Mouse (Mus musculus) frontal cortex, adult (tissue): ENCODE measurements at regions not wholly inside any gene's neighbourhood (a gene's known extent, or its start where the extent isn't known, plus 50 kb on each side); places are given as distances from the start of the nearest gene placed in this dataset.
"Not testable (repeated sequence)": the region's sequence is repeated elsewhere in the genome, so short reads cannot be mapped to it uniquely, and the experiment has no call there.

Experiments
- ATAC-seq: cut with Nextera tagmentation; 2 replicates; pipeline ENCODE4 v1.9.2; 2017; ENCODE audit warnings: mild to moderate bottlenecking, moderate library complexity, mixed read lengths; ENCODE audit not compliant: low TSS enrichment

DNA sequence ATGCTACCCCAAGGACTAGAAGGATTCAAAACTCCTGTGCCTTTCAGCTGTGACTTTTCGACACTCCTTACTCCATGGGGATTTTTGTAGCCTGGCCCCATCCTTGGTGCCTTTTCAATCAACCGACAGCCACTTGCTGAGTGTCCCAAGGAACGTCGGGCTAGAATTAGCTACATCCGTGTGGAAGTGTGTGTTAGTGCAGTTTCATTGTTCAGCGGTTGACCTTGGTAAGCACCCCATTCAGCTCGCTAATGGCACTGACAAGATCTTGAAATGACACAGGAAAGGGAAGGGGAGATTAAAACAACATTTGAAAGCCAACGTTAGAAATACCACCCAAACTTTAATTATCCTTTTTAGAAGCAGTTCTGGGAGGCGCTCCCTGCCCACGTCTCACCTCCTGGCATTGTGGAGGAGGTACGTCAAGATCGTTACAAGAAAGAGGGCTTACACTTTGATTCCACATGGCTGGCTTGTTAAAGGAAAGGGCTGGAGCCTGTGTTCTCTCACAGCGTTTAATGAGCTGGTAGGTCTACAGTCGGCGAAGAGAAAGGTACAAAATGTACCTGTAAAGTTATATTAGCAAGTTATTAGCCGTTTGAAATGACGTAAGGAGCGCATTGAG, 536.4 kb downstream of the Fam19a2 start:
- ATAC-seq: peak; percentile 73

DNA sequence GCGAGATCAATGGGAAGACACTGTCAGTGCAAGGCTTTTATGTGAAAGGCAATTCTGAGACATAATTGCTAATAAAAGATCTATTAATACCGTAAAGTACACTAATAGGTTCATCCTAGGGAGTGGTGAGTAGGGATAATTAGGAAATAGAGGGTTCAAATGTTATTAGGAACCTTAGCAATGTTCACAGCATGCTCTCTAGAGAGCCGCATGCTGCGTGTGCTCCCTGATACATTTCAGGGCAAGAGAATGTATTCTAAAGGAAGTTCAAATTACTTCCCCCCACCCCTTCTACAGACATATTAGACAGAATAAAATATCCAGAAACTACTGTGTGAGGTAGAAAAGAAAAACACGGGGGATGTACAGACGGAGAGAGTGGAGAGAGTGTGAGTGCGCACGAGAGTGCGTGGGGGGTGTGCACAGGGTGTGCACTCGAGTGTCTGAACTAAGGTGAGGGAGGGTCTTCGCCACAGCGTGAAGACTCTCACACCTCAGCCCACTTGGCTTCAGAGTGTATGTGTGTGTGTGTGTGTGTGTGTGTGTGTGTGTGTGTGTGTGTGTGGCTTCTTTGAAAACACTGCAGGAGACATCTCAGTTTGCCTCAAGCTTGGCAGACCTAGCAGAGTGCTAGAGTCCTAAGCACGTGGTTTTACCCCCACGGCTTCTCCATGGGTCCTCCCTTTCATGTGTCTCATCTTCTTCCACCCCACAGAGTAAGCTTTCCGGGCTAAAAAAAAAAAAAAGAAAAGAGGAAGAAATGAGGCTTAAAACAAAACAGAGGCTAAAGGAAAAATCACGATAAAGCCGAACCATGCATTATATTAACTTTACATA, 537.1 kb downstream of the Fam19a2 start:
- peak; percentile 80 for ATAC-seq

DNA sequence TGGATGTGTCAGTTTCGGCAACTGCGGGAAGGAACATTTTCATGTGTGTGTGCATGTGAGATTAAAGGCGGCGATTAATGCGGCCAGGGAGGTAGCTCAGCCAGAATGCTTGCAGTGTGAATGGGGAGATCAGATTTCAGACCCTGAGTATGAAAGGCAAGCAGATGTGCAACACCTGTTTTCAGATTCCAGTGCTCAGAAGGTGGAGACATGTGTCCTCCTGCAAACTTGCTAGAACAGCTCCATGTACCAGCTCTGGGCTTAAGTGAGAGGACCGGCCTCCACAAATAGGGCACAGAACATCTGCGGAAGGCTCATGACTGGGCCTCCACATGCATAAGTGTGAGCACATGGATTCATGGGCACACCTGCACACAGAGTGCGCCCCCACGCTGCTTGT, 547.1 kb downstream of the Fam19a2 start:
- no peak for ATAC-seq

DNA sequence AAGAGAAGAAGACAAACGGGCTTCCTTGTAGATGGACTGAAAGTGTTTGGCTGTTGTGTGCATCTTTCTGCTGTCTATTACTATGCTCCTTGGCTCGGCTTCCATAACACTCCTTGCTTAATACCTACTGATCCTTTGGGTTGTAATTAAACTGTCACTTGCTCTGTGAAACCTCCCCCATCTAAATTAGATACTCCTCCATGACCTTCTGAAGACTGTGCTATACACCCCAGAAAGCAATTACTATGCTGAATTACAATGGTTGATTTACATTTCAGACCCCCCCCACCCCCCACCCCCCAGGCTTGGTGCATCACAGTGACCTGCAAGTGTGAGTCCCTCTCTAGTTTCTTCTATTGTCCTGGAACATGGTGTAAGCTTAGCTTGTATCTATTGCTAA, 549.3 kb downstream of the Fam19a2 start:
- ATAC-seq: no peak

DNA sequence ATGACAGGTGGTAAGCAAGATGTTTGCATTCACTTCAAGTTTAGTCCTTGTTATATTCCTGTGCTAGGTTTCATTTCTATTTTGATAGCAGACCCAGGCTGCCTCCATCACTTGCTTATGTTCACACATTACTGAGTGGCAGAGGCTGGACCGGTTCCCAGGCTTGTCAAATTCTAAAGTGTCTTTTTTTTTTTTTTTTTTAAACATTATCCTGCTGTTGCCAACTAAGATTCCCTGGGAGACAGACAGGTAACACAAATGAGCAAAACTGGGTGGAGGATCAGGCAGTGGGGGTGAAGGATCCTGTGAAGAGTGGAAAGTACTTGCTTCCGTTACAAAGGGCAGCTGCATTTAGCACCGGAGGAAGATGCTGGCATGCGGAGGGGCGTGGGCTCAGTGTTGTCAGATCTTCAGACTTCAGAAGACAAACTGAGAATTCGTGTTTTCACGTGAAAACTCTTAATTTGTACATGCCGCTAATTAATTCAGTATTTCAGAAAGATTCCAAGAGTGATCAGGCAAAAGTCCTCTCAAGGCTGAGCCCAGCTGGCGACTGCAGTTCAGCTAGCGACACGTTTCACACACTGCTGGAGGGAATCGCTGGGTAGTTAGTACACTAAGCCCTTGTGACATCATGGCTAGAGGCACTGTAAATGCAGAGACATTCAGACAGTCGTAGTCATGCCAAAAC, 576.4 kb downstream of the Fam19a2 start:
- ATAC-seq: peak; percentile 89

DNA sequence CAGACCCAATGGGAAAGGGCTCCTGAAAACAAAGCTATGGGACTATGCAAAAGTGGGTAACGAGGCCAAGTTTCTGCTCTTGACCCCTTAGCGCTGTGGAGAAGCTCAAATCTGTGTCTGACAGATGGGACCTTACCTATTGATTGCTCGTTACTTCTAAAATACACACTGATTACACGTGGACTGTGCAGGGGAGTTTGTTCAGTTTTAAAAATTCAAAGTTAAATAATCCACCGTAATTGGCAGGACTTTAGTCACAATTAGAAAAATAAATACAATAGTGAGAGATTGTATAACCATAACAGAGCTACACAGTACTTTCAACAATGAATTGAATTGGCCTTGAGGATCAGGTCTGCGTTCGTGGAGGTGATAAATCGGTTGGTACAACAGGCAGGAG, 578.3 kb downstream of the Fam19a2 start:
- ATAC-seq: no peak

DNA sequence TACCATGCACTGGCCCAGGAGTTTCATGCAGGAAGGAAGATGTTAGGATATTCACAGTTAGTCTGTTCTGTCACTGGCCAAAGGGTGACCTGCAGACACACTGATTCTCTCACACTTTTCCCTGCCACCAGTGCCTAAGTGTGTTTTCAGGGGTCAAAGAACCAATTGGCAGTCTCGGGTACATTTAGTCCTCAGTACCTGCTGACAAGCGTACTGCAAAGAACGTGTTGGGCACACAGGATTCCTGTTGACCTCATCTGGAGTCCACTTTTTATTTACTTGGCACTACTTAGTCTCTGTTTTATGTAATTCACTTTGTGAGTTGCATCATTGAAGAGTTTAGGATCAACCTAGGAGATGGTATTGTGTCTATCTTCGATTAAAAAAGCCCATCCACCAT, 579.8 kb downstream of the Fam19a2 start:
- ATAC-seq: no peak

DNA sequence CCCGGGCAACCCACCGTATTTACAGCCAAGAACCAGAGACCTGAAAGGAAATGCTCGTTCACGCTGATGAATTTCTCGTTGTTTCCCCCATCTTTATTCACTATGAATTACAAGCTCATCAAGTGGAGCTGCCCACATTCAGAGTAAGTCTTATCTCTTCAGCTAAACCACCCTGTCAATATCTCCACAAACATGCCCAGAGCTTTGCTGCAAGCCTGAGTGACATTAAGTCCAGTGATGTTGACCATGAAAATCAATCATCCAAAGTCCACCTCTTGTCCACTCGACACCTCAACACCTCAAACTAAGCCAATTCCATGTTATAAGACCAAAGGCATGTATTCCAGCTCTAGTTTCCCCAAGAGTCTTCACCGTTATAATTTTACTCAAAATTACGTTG, 582.8 kb downstream of the Fam19a2 start:
- ATAC-seq: no peak

DNA sequence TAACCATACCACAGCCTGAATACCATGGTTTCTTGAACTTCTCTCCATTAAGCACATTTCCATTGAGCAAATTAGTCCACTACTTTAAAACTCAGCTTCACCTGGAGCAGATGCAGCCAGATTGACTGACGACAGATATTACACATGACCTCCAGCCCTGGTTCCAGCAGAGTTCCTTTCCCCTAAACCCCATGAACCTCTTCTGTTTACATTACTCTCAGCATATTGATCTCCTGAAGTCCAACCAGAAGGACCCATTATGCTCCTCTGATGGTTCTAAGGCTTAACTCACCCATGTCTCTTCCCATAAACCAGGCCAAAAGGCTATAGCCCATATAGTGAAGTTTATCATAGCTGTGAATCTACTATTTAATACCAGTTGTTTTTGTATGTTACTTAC, 584.8 kb downstream of the Fam19a2 start:
- no peak for ATAC-seq

DNA sequence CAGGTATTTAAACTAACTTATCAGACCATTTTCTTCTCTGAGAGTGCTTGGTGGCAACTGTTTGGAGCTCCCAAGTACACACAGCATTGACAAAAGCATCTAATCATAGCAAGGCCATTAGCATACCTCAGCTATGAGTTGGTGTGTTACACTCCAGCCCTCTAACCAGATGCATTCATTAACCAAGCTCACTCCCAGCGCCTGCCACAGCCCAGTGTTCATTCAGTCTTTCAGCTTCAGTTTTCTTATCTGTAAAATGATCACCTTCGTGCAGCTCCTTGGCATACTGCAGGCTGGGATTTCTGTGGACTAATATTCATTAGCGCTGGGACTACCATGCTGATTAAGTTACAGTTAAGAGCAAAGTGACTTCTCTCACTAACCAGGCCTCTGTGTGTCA, 611.7 kb downstream of the Fam19a2 start:
- no peak for ATAC-seq

DNA sequence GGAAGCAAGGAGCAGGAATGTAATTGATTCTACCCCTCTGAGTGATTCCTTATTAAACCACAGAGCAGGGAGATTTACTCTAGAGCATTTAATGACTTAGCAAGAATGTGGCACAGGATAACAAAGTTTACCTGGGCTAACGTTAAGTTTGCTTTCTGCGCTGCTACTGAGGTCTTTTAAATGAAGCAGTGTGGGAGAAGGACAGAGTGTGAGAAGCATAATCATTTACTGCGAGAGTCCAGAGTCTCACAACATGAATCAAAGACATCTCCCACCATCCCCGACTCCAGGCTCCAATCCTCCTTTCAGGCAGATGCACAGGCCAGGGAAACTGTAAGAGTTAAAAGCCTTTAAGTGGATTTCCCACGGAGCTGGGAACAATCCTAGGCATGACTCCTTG, 612.1 kb downstream of the Fam19a2 start:
- no peak for ATAC-seq

DNA sequence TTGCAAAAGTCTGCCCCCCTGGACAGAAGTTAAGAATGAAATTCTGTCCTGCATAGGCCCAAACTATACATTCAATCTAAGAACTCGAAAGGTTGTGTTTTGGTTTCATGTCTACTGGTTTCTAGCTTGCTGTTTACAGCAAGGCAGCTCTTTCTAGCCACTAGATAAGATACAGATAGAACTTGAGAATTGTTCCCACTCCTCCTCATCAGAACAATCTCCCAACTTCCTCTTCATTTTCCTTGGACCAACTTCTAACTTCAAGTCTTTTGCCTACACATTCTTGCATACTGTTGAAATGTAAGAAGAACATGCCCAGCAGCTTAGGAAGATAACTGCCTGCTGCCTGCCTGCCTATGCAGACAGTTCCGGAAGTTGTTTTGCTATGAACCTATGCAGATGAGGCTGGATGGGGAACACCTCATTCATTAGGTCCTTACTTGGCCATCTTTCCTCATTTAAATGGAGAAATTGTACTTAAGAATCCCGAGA, 624.9 kb downstream of the Fam19a2 start:
- peak; percentile 95 for ATAC-seq

DNA sequence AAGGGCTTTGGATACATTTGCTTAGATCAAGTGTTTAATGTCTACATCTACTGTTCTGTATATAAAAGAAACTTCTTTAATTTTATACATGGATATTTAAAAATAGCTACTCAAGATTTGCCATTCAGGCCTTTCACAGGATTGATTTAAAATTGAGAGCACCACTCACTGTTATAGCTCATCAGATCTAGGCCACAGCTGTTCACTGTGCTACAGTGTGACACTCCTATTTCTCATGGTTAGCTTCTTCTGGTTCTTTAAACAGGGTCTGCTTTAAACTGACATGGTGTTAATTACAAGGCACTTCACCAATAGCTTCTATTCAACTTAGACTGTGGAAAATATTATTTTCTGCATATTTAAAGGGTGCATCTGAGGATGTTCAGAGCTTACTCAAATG, 655.3 kb downstream of the Fam19a2 start:
- ATAC-seq: peak; percentile 95

DNA sequence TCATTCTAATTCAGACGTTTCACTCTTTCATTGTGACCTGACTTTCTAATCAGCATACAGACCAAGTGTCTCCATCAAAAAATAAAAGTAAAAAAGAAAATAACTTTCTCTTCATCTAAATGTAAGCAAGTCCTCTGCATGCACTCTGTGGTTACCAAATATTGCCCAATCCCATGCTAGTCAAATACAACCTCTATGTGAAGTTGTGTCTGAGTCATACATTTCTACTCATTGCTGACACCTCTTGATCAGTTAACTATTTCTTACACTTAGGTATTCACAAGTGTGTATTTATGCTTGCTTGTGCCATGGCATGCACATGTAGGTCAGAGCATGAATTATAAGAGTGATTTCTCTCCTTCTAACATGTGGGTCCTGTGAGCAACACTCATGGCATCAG, 666.2 kb downstream of the Fam19a2 start:
- ATAC-seq: no peak

DNA sequence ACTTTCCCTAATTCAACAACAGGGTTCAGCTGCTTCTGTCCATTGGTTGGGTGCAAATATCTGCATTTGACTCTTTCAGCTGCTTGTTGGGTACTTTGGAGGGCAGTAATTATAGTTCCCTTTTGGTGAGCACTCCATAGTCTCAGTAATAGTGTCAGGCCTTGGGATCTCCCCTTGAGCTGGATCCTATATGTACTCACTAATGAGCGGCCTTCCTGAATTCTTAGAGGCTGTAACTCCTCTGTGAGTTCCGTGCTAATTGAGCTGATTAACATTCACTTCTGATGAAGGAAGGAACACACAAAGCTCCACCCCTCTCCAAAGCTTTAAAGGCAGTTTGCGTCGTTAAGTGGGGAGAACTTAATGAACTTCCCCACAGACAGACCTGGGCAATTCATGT, 674.9 kb downstream of the Fam19a2 start:
- ATAC-seq: not testable (repeated sequence)
